Mouse (Mus musculus): ENCODE measurements around the gene Scg3.
"Not testable (repeated sequence)": the region's sequence is repeated elsewhere in the genome, so short reads cannot be mapped to it uniquely, and the experiment has no call there.

Gene Scg3

DNA sequence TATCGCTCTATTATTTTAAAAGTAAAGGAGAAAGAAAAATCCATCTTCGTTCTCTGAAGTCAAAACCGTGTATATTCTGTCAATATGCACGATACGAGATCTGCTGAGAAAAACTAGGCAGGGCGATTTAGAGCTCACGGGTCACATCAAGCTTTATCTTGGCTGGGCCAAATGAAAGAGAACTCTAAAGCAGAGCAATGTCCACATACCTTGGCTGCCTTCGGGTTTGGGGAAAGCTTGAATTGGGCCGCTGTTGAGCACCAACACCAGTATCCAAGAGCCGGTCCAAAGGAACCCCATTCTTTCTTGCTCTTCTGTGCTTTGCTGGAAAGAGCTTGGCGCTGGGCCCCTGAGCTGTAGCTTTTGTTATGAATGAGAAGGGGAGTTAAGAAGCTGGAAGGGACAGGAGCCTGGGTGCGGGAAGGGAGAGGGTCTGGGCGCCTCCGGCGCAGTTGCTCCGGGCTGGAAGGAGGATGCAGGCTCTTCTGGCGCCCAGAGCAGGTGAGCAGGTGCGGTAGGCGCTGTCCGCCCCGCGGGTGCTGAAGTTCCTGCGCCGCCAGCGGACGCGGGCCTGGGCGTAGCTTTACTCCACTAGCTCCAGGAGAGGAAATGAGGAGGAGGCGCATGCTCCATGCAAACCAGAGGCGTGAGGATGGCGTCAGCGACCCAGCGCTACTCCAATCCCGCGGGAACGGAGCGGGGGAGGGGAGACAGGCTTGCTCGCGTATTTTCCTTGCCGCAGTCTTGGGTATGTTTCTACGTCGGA lies at the start of gene Scg3:
Gene Scg3 (minus strand): TSS at position 631 of the 766 bp plus-strand sequence.
- no peak for DNase-seq (ENCODE audit: low spot score in 2 of 2)

- peak in 1 of 2 experiments; percentile 28 for DNase-seq (ENCODE audit: low spot score in 2 of 2)
These were observed 36.3 kb upstream of the Scg3 start for GRCm38 (mm10) chr9:75719952-75720687.

GRCm38 (mm10) chr9:75719481-75719880 lies 35.6 kb upstream of the Scg3 start:
- no peak for DNase-seq (ENCODE audit: low spot score in 2 of 2)

DNA sequence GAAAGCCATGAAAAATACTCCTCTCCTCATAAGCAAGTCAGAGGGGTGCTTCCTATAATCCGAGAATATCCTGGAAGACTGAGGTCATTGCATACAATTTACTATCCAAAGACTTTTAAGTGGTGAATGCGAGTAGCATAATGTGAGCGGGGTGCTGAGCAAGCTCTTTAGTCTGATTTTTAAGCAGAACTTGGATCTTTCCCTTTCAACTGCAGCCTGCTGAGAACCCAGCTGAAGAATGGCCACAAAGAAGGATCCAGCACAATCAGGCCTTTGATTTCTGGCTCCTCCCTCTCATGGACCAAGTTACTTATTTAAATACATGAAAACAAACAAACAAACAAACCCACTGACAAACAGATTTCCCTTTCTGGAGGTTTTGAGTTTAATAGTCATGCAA lies 916 bp upstream of the Scg3 start:
- DNase-seq (ENCODE audit: low spot score in 2 of 2): no peak

DNA sequence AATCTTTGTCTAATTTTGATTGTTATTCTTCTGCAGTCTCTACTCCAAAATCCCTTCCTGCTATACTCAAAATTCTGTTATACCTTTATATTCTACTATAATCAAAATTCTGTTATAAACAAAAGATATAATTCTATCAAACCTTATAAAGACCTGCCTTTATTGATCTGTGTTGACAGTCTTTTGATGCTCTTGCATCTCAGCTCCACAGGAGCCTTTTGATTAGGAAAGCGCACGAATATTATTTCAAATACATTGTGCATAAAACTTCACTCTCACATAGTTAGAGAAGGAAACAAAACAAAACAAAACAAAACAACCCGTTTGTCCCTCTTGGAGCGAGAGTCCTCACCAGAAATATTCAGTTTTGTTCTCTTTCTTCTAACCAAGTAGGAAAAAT lies 436 bp upstream of the Scg3 start:
- DNase-seq (ENCODE audit: low spot score in 2 of 2): no peak

GRCm38 (mm10) chr9:75680606-75681005 lies 3.2 kb downstream of the Scg3 start:
- DNase-seq (ENCODE audit: low spot score in 2 of 2): no peak

DNA sequence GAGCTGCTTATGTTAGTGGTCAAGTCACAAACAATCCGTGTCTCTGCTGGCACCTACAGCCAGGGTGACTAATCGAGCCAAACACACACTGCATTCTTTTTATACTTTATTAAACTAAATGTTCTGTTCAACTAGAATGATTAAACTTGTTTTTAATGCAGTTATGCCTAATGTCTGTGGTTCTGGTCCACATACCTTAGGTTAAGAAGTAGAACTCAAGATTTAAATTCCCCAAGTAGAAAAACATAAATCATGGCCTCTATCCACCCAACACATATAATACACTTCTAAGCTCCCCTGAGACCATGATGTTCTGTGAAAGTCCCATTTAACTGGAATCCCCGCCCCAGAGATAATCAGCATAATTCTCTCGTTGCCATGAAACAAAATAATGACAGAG lies 4.2 kb downstream of the Scg3 start:
- DNase-seq (ENCODE audit: low spot score in 2 of 2): no peak

- DNase-seq (ENCODE audit: low spot score in 2 of 2): no peak
These were observed 5.5 kb downstream of the Scg3 start for GRCm38 (mm10) chr9:75678341-75678740.

DNA sequence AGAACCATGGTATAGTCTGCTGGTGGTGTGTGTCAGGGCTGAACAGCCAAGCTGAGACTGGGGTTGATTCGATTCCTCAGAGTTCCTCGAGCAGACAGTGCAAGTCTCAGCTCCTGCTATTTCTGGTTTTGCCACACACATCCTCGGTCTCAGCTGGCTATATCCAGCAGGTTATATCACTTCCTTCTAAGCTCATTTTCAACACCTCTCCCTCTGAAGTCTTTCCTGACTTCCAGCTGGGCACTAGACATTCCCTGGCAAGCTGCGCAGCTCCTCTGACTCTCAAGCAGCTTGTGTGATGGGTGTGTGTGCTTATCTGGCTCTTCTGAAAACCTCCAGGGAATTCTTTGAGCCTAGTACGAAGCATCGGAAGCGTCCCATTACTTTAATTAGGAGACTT lies 7.6 kb downstream of the Scg3 start:
- DNase-seq (ENCODE audit: low spot score in 2 of 2): no peak

GRCm38 (mm10) chr9:75672769-75673168 lies 11.1 kb downstream of the Scg3 start:
- no peak for DNase-seq (ENCODE audit: low spot score in 2 of 2)

DNA sequence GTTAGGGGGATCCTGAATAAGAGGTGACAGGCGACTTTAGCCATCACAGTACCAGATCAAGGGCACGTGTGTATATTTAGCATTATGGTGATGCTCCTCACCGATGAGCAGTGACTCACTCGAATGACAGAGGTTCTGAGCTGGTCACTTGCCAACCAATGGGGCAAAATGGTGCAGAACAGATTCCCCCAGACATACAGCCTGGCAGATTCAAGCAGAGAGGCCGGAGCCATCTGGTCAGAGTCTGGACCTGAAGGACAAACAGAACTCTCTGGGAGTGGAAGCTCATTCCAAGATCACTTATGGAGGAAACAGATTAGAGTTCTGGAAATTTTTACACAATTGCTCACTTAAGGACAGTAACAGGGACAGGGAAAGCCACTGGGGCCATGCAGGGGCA lies 17.2 kb downstream of the Scg3 start:
- DNase-seq (ENCODE audit: low spot score in 2 of 2): no peak

GRCm38 (mm10) chr9:75665364-75665763 lies 18.5 kb downstream of the Scg3 start:
- no peak for DNase-seq (ENCODE audit: low spot score in 2 of 2)

- DNase-seq (ENCODE audit: low spot score in 2 of 2): no peak
These were observed 22.9 kb downstream of the Scg3 start for GRCm38 (mm10) chr9:75660917-75661316.

GRCm38 (mm10) chr9:75656456-75656855 lies 27.4 kb downstream of the Scg3 start:
- not testable (repeated sequence) for DNase-seq (ENCODE audit: low spot score in 2 of 2)

GRCm38 (mm10) chr9:75653981-75654911 lies 29.6 kb downstream of the Scg3 start:
- no peak for DNase-seq (ENCODE audit: low spot score in 2 of 2)

- DNase-seq (ENCODE audit: low spot score in 2 of 2): no peak
These were observed 38.5 kb downstream of the Scg3 start for GRCm38 (mm10) chr9:75645405-75645804.

- DNase-seq (ENCODE audit: low spot score in 2 of 2): no peak
These were observed 49.6 kb downstream of the Scg3 start for GRCm38 (mm10) chr9:75634226-75634625.

DNA sequence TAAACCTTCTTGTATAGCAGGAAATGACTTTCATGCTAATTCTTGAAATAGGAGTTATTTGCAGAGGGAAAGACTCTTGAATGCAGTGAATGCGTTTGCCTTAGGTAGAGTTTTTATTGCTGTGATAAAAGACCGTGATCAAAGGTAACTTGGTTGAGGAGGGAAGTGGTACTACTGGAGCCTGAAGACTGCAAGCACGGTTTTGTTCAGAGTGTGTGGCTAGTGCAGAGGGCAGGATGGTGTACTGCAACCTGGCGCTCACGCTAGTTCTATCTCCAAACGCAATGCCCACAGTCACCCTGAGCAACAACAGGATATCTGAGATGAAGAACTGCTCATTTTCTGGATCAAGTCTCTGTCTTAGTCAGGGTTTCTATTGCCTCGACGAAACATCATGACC lies 50.3 kb downstream of the Scg3 start:
- DNase-seq (ENCODE audit: low spot score in 2 of 2): no peak

DNA sequence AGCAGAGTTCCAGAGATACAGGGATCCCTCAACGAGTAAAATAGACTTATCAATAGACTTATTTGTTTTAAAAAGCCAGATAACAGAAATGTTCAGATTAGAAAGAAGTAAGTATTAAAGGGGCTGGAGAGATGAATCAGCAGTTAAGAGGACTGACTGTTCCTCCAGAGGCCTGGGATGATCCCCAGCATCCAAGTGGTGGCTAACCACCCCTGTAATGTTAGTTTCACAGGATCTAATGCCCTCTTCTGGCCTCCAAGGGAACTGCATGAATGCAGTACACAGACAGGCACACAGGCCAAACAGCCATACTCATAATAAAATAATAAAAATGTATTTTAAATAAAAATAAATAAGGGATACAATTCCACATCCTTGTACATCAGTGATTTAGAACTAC lies 51.0 kb downstream of the Scg3 start:
- DNase-seq (ENCODE audit: low spot score in 2 of 2): no peak

DNA sequence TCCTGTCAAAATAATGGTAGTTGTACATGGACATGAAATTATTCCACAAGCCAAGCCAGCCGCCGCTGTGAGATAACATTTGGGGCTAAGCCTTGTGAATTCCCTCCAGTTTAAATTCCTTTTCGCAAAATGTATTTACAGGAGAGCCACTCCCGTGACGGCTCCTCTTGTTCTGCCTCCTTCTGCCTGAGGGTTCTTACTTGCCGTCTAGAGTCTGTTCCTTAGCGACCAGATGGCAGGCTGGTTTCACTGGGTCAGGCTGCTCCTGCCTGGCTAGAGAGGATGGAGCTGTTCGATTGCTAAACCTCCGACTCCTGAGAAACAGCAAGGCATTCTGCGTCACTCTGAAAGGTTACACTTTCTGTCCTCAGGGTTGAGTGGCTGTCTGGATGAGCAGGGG lies 51.7 kb downstream of the Scg3 start:
- DNase-seq (ENCODE audit: low spot score in 2 of 2): no peak

DNA sequence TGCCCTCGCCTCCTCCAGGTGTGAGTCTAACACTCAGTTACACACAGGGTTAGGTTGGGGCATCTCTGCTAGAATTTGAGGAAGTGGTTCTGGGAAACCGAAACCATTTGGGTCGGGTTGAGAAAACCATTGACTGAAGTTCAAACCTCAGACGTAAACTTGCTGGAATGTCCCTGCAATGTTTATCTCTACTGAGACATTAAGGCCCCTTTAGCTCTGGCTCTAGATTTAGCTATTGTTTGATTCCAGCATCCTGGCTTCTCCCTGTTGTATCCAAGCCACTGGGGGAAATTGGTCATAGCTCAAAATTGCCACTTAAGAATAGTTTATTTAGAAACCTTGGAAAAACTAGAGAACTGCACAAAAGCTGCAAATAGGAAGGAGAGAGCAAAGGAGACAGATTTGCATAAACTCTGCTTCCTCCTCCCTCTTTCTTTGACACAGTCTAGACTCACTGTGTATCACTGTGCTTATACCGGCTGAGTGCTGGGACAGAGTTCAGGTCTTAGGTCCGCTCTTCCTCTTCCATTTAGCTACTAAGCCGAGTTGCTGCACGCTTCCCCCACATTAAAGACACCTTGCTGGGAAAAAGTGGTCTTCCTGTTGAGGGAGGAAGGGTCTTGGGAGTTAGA lies 52.9 kb downstream of the Scg3 start:
- no peak for DNase-seq (ENCODE audit: low spot score in 2 of 2)

GRCm38 (mm10) chr9:75626308-75626604 lies 57.6 kb downstream of the Scg3 start:
- no peak for DNase-seq (ENCODE audit: low spot score in 2 of 2)

Measured in spleen, postnatal 14 days (tissue).